Mouse (Mus musculus) NIH3T3 (cell line): Measurements from ENCODE around the gene Mydgf.

Experiments
- DNase-seq: peaks from one replicate; pipeline ENCODE4 v3.0.0-alpha.2; 2012; ENCODE audit warnings: low read depth

Mydgf gene

GRCm38 (mm10) chr17:56141702-56142605 lies 41.8 kb downstream of the Mydgf start:
- no peak for DNase-seq

GRCm38 (mm10) chr17:56139858-56140595 lies 43.7 kb downstream of the Mydgf start, which contains the start of gene Sema6b:
Sema6b (minus strand) TSS chr17:56140343.
- no peak for DNase-seq

- DNase-seq = no peak
Observed at GRCm38 (mm10) chr17:56139355-56139754, 44.4 kb downstream of the Mydgf start.

DNA sequence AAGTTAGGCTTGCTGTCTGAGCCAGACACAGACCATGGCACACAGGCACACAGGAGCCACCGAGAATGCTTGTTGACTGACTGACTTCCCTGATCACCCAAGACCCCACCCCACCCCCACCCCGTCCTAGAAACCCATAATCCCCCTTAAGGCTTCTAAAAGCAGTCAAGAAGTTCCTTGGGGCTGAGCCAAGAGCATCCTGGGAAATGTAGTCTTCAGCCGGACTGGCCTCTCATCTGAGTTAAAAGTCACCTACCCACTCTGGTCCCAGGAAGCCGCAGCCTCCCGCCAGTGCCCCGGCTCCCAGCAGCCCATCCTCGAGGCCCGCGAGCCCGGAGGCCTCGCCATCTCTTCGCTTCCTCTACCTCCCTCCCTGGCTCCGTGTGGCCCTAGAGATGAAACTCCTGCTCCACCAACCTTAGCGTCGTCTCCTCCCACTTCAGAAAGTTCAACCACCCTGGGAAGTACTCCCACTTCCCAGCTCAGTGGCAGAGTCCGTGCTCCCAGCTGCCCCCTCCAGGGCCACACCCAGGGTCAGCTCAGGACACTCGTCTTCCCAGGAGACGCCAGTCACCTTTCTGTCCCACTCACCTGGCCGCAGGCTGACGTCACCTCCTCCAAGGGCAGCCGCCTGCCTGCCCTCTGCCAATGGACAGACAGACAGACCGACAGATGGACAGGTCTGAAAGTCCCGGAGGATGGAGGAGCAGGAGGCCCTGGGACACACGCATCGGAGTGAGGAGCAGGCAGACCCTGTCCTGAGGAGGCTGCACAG lies 45.7 kb downstream of the Mydgf start:
- peak; percentile 34 for DNase-seq

DNA sequence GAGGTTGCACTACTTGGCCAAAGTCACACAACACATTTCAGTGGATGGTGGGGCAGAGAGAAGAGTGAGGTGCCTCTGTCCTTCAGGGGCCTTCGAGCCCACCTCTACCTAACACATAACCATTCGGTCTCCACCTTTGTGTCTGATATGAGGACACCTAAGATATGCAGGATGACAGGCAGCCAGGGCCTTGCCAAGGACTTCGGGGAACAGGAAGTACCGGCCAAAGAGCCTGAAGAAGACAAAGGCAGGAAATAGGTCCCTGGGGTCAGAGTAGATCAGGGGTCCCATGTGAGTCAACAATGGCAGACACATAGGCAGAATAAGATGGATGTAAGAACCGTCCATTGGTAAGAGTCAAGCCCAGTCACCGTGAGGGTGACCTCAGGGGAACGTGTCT lies 47.2 kb downstream of the Mydgf start:
- DNase-seq = no peak

DNA sequence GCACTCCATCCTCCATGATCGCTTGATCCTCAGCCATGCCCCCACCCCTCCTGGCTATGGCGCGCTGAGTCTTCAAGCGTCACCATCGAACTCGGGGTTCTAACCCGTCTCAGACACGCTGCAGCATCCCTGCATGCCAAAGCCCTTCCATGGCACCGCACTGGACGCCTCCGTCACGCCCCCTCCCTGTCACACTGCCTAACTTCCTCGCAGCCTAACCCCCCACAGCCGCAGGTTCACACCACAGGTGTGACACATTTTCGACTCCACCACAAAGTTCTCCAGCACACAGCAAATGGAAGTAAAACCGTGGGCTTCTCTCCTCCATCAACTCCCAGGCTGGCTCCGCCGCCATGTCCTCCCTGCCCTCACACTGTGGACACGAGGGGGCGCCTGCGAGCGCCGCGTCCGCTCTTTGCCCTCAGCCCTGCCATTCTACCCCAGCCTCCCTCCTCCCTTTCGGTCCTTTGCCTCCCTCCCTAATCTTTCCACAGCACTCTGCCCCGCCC lies 49.2 kb downstream of the Mydgf start:
- peak; percentile 82 for DNase-seq

- DNase-seq = peak; percentile 49
Observed at GRCm38 (mm10) chr17:56133457-56134363, 50.0 kb downstream of the Mydgf start.

GRCm38 (mm10) chr17:56132661-56133060 lies 51.1 kb downstream of the Mydgf start:
- peak; percentile 80 for DNase-seq

- peak; percentile 85 for DNase-seq
Observed at GRCm38 (mm10) chr17:56131814-56132213, 51.9 kb downstream of the Mydgf start.

GRCm38 (mm10) chr17:56131136-56131535 lies 52.6 kb downstream of the Mydgf start:
- no peak for DNase-seq

DNA sequence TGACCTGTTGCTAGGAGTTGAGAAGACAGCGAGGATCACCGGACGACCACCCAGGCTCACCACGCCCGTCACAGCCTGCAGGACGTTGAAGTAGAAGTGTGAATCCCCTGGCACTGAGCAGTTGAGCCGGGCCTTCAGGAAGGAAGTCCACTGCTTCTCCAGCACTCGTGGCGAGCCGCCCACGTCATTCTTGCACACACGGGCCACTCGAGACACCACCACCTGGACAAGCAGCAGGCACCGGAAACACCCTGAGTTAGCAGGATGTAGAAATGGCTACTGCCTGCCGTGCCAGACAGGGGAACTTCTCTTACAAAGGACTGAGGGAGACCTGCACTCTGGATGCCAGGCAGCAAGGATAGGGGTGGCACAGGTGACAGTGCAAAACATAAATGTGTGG lies 55.5 kb downstream of the Mydgf start:
- DNase-seq = no peak

DNA sequence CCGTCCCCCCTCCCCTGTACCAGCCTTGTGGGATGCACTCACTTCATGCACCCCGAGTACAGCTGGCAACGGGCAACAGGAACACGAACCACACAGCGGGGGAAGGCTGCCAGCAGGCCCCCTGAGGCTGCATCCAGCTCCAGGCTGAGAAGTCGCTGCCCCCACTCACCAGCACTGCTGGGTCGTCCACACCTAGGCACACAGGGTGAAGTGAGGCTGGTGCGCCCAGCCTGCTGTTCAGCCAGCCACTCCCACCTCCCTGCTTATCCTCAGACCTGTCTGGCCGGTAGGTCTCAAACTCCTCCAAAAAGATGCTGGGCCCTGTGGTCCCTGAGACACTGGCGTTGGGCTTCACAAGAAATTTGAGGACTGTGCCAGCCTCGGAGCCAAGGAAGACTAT lies 57.5 kb downstream of the Mydgf start:
- no peak for DNase-seq
